Mouse (Mus musculus) testis, adult 2 months (tissue): ENCODE data around the gene Prm1. TPM values are rescaled to one million over a fixed set of nuclear protein-coding genes. Genes with fewer than 3 reads are reported as not detected.

ENCODE experiments used
- H3K27ac ChIP-seq: fragments of 200-500 bp; 2 replicates; pipeline ENCODE4 v1.5.1; 2012; ENCODE audit warnings: low read depth, low read length; ENCODE audit not compliant: control insufficient read depth, insufficient read depth
- H3K27me3 ChIP-seq: fragments of 200-500 bp; 2 replicates; pipeline ENCODE4 v1.6.1; 2012; ENCODE audit warnings: mild to moderate bottlenecking, low read length, moderate library complexity; ENCODE audit not compliant: control insufficient read depth, insufficient read depth
- H3K36me3 ChIP-seq: fragments of 200-500 bp; 2 replicates; pipeline ENCODE4 v1.6.1; 2012; ENCODE audit warnings: mild to moderate bottlenecking, low read length; ENCODE audit not compliant: control insufficient read depth, insufficient read depth
- H3K4me1 ChIP-seq: fragments of 200-500 bp; 2 replicates; pipeline ENCODE4 v1.6.1; 2012; ENCODE audit warnings: low read length; ENCODE audit not compliant: control insufficient read depth, insufficient read depth
- H3K4me3 ChIP-seq: fragments of 200-500 bp; 2 replicates; pipeline ENCODE4 v1.5.1; 2012; ENCODE audit warnings: low read depth, mild to moderate bottlenecking, low read length, moderate library complexity, mixed read lengths; ENCODE audit not compliant: control insufficient read depth
- CTCF ChIP-seq: fragments of 200-500 bp; IDR thresholded peaks from 2 replicates; pipeline ENCODE4 v1.5.1; 2012; ENCODE audit warnings: low read depth, mild to moderate bottlenecking, inconsistent platforms, low read length, moderate library complexity; ENCODE audit not compliant: control insufficient read depth, insufficient read depth, insufficient replicate concordance
- POLR2A ChIP-seq: fragments of 200-500 bp; IDR thresholded peaks from 2 replicates; pipeline ENCODE4 v1.6.1; 2012; ENCODE audit warnings: low read depth, mild to moderate bottlenecking, inconsistent platforms, low read length, moderate library complexity; ENCODE audit not compliant: control insufficient read depth
- polyA plus RNA-seq: library from polyadenylated mRNA; depleted of rRNA; stranded (reverse); fragments of >200 nt; gene quantifications from 2 replicates; pipeline ENCODE4 v1.2.3, GENCODE M21; 2012; rRNA removed

The Prm1 gene
- polyA plus RNA-seq, 1 experiment = 15,156 TPM

- Histone ChIP-seq H3K27ac (no peak overlapping the region), H3K4me3 (no peak overlapping the region), H3K36me3 (no peaks in the 10 kb centered on the region), H3K4me1 (no peaks in the 10 kb centered on the region; the same call in 1 of the 2 replicates), H3K27me3 (no peaks in the 10 kb centered on the region)
- TF ChIP-seq POLR2A (no peak), CTCF (no peak)
These were observed 50.9 kb downstream of the Prm1 start for GRCm38 (mm10) chr16:10754521-10755296.

GRCm38 (mm10) chr16:10749824-10750223, 55.8 kb downstream of the Prm1 start:
- H3K36me3 ChIP-seq = no peaks in the 10 kb centered on the region
- TF ChIP-seq POLR2A (no peak), CTCF (no peak)
- no peak overlapping the region for H3K4me3 ChIP-seq
- no peak overlapping the region for H3K27ac ChIP-seq
- no peaks in the 10 kb centered on the region for H3K27me3 ChIP-seq
- no peaks in the 10 kb centered on the region; the same call in 1 of the 2 replicates for H3K4me1 ChIP-seq

- TF ChIP-seq POLR2A = no peak
- TF ChIP-seq CTCF = no peak
- H3K4me3 ChIP-seq = no peak overlapping the region
- no peaks in the 10 kb centered on the region for H3K27me3 ChIP-seq
- H3K36me3 ChIP-seq = no peaks in the 10 kb centered on the region
- no peak overlapping the region for H3K27ac ChIP-seq
- H3K4me1 ChIP-seq = no peaks in the 10 kb centered on the region; the same call in 1 of the 2 replicates
These were observed 56.4 kb downstream of the Prm1 start for GRCm38 (mm10) chr16:10749226-10749625.

Other genes starting within 250 kb of the Prm1 start
- 4.0 and 5.2 TPM in 2 replicates for gene Socs1, start 20.3 kb downstream of the Prm1 start, polyA plus RNA-seq
- 28,810 and 28,975 TPM in 2 replicates for gene Tnp2, start 17.2 kb downstream of the Prm1 start, polyA plus RNA-seq
- gene Prm3, start 14.9 kb downstream of the Prm1 start, polyA plus RNA-seq = 521 and 620 TPM in 2 replicates
- 18,395 and 18,587 TPM in 2 replicates for gene Prm2, start 9.7 kb downstream of the Prm1 start, polyA plus RNA-seq
- gene Gm11172, start 7.1 kb upstream of the Prm1 start, polyA plus RNA-seq = not detected in 2 replicates
- gene Rmi2, start 29.2 kb upstream of the Prm1 start, polyA plus RNA-seq = 1.5 and 1.7 TPM in 2 replicates